Mouse (Mus musculus) megakaryocyte, adult 5-6 weeks (primary cell): ENCODE results near the gene Ddx10. TPM values are rescaled to one million over a fixed set of nuclear protein-coding genes. Genes with fewer than 3 reads are reported as not detected.

Experiments used
- total RNA-seq, 2 experiments: library from RNA; stranded (forward) in 1 of 2; stranded (reverse) in 1 of 2; fragments of 153-499, 151-499 nt in 1 of 2; fragments of 221-1000, 200-1000 nt in 1 of 2; gene quantifications; 2 replicates each; pipeline versions ENCODE4 v1.2.3 to v1.2.4; 2015 to 2017

Ddx10 gene
- total RNA-seq, 2 experiments from 2014 or later, result 24.7 to 28.8 TPM

Other genes with a start within 250 kb of the Ddx10 start
- gene Exph5, start 53.6 kb upstream of the Ddx10 start, total RNA-seq (2015), result not detected in 2 replicates
- 0.11 TPM in 1 of 2 replicates, not detected in the other for gene Exph5, start 53.6 kb upstream of the Ddx10 start, total RNA-seq (2017)
- 3.9 and 4.0 TPM in 2 replicates for gene Kdelc2, start 136.0 kb upstream of the Ddx10 start, total RNA-seq (2015)
- gene Kdelc2, start 136.0 kb upstream of the Ddx10 start, total RNA-seq (2017), result 4.2 and 4.6 TPM in 2 replicates
- not detected in 2 replicates for gene 4930550C14Rik, start 154.3 kb upstream of the Ddx10 start, total RNA-seq (2015)
- 0.18 TPM in 1 of 2 replicates, not detected in the other for gene 4930550C14Rik, start 154.3 kb upstream of the Ddx10 start, total RNA-seq (2017)